14 mouse cellular contexts compared by ENCODE assay signal in the genomic region with DNA sequence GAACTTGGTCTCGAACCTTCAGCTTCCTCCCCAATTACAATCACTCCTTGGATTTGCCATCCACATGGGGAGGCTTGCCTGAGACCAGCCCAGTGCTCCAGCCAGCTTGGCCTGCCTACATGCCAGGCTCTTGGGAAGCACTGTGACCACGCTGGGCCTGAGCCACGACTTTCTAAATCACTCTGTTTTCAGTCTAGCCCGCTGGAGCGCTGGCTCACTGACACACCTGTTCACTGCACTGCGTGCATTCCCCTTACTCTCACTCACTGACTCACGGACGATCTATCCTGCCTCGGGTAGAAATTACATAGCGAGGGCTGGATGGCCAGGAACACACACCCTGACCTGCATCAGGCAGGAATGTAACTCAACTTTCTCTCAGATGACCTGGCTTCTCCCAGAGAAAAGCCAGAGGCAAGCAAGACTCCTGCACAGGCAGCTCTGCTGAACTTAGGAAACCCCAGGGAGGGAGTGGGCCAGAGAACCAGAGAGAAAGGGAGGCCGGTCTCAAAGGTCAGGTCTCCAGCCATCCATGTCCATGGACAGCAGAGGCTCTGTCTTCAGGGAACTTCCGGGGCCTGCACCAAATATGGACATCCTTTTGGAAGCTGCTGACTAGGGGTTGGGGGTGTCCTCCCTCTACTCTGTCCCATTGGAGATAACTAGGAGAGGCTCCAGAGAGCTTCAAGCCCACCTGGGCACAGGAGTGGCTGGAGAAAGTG.
DNase-seq lines count a peak whose midpoint lies in the region; ATAC-seq and TF ChIP-seq lines count a peak whose summit lies in the region.
"Had no signal": no experiment of that assay in that cellular context is flagged by ENCODE, and none has a peak within 500 bp of the region (broad histone marks: within the 10 kb centered on the region; RNA-seq: fewer than 3 reads in every experiment).

No protein-coding gene starts in this region.

- TF ChIP-seq CTCF in lung, adult 2 months (IDR thresholded peaks at IDR 0.05; ENCODE audit: insufficient read depth, low read length): no peak
- no peak for TF ChIP-seq CTCF in kidney, adult 2 months (conservative IDR thresholded peaks at IDR 0.05; ENCODE audit: insufficient read depth, insufficient read length, low read depth, low read length)
- TF ChIP-seq CTCF in liver, postnatal 0 days (IDR thresholded peaks at IDR 0.05; ENCODE audit: low read depth): no peak
- TF ChIP-seq CTCF in forebrain, postnatal 0 days (IDR thresholded peaks at IDR 0.05; ENCODE audit: low read depth): no peak

- DNase-seq in adrenal gland, postnatal 14 days: peak; percentile 12
- no peak for DNase-seq in adrenal gland, adult 18-20 months (ENCODE audit: low spot score in 2 of 2)
- DNase-seq in lung, adult 2 months: peak; percentile 40
- DNase-seq in lung, adult 18-20 months: no peak
- DNase-seq in kidney, adult 2 months: peak; percentile 95
- no peak for DNase-seq in liver, postnatal 0 days
- no peak for DNase-seq in forebrain, postnatal 0 days
- DNase-seq in cerebellum, postnatal 4 days (ENCODE audit: low spot score in 2 of 2): no peak
- DNase-seq: embryo, embryonic 11 days; gastrocnemius, postnatal 36 days had no signal

- no peaks in the 10 kb centered on the region for H3K27me3 ChIP-seq in kidney, adult 2 months (replicated peaks; ENCODE audit: control insufficient read depth, insufficient read depth, low read length)
- H3K27me3 ChIP-seq in liver, postnatal 0 days (ENCODE audit: insufficient read depth, low read length): no peaks in the 10 kb centered on the region
- no peaks in the 10 kb centered on the region for H3K27me3 ChIP-seq in forebrain, postnatal 0 days (ENCODE audit: insufficient read depth, low read length)
- H3K27me3 ChIP-seq: forebrain, embryonic 12.5 days; limb, embryonic 15.5 days had no signal

- WGBS in lung, adult 2 months: 71% methylated on average over 12 of the region's 12 CpGs
- 33% methylated on average over 12 of the region's 12 CpGs for WGBS in kidney, adult 2 months
- WGBS in liver, postnatal 0 days (ENCODE audit: insufficient replicate concordance): 66% methylated on average over 12 of the region's 12 CpGs
- WGBS in forebrain, postnatal 0 days: 86% methylated on average over 12 of the region's 12 CpGs

- H3K36me3 ChIP-seq in kidney, adult 2 months (ENCODE audit: control insufficient read depth, insufficient read depth, low read length): no peaks in the 10 kb centered on the region
- no peaks in the 10 kb centered on the region for H3K36me3 ChIP-seq in liver, postnatal 0 days (replicated peaks; ENCODE audit: insufficient read depth, low read length)
- no peaks in the 10 kb centered on the region for H3K36me3 ChIP-seq in forebrain, postnatal 0 days (ENCODE audit: insufficient read depth)
- H3K36me3 ChIP-seq: forebrain, embryonic 12.5 days; limb, embryonic 15.5 days; midbrain, embryonic 10.5 days had no signal

- no peak for TF ChIP-seq EP300 in liver, postnatal 0 days (IDR thresholded peaks at IDR 0.05; ENCODE audit: low read depth)

- H3K9ac ChIP-seq in liver, postnatal 0 days (replicated peaks): no peak overlapping the region; the same call in 1 of the 2 replicates
- no peak overlapping the region for H3K9ac ChIP-seq in forebrain, postnatal 0 days
- H3K9ac ChIP-seq: forebrain, embryonic 12.5 days; limb, embryonic 15.5 days had no signal

- TF ChIP-seq POLR2A in lung, adult 2 months (IDR thresholded peaks at IDR 0.05; ENCODE audit: borderline replicate concordance, extremely low read depth, low read depth, low read length): no peak
- TF ChIP-seq POLR2A in kidney, adult 2 months (IDR thresholded peaks at IDR 0.05; ENCODE audit: low read depth, low read length): no peak

- H3K4me1 ChIP-seq in lung, adult 2 months (ENCODE audit: control insufficient read depth, insufficient read depth, low read length): peaks cover 31% of the 10 kb centered on the region
- peaks cover 40% of the 10 kb centered on the region for H3K4me1 ChIP-seq in kidney, adult 2 months (ENCODE audit: control insufficient read depth, insufficient read depth, low read length)
- peaks cover 25% of the 10 kb centered on the region for H3K4me1 ChIP-seq in liver, postnatal 0 days (ENCODE audit: insufficient read depth)
- no peaks in the 10 kb centered on the region for H3K4me1 ChIP-seq in forebrain, postnatal 0 days (ENCODE audit: insufficient read depth)

- H3K27ac ChIP-seq in kidney, adult 2 months (ENCODE audit: insufficient read depth, low read depth, low read length): peak overlapping the region; percentile 86
- H3K27ac ChIP-seq in liver, postnatal 0 days (ENCODE audit: low read depth): peak overlapping the region; percentile 76
- no peak overlapping the region for H3K27ac ChIP-seq in forebrain, postnatal 0 days (ENCODE audit: low read depth, low read length)
- H3K27ac ChIP-seq: forebrain, embryonic 12.5 days; hindbrain, postnatal 0 days; limb, embryonic 15.5 days; midbrain, embryonic 10.5 days had no signal

- no peak overlapping the region for H3K4me2 ChIP-seq in liver, postnatal 0 days (ENCODE audit: low read depth, low read length)
- no peak overlapping the region for H3K4me2 ChIP-seq in forebrain, postnatal 0 days (ENCODE audit: low read depth)
- H3K4me2 ChIP-seq: forebrain, embryonic 12.5 days; limb, embryonic 15.5 days had no signal

- no peaks in the 10 kb centered on the region for H3K9me3 ChIP-seq in liver, postnatal 0 days (ENCODE audit: low read length)
- H3K9me3 ChIP-seq in forebrain, postnatal 0 days (ENCODE audit: low read length): no peaks in the 10 kb centered on the region
- H3K9me3 ChIP-seq: forebrain, embryonic 12.5 days; limb, embryonic 15.5 days; midbrain, embryonic 10.5 days had no signal

- ATAC-seq in liver, postnatal 0 days: peak; percentile 55
- no peak for ATAC-seq in forebrain, postnatal 0 days
- ATAC-seq: hindbrain, postnatal 0 days had no signal

- H3K4me3 ChIP-seq in lung, adult 2 months (replicated peaks; ENCODE audit: extremely low read depth, low read depth, low read length): no peak overlapping the region
- H3K4me3 ChIP-seq in kidney, adult 2 months (ENCODE audit: insufficient read depth, low read depth, low read length): no peak overlapping the region
- H3K4me3 ChIP-seq in liver, postnatal 0 days (ENCODE audit: low read depth, low read length): no peak overlapping the region
- no peak overlapping the region for H3K4me3 ChIP-seq in forebrain, postnatal 0 days (ENCODE audit: low read depth, low read length)
- H3K4me3 ChIP-seq: forebrain, embryonic 12.5 days; limb, embryonic 15.5 days; midbrain, embryonic 10.5 days had no signal

Comparison
In these comparisons a context has a peak if more than half of its experiments do, and no peak if none do; other contexts are left out.
1. DNase-seq: peak in adrenal gland, postnatal 14 days (single experiment), lung, adult 2 months (single experiment) and kidney, adult 2 months (single experiment); none in adrenal gland, adult 18-20 months (0 of 2), lung, adult 18-20 months (0 of 2), liver, postnatal 0 days (single experiment), forebrain, postnatal 0 days (single experiment) and cerebellum, postnatal 4 days (0 of 2).